Mouse (Mus musculus) right cerebral cortex, postnatal 25 days (tissue): ENCODE measurements at regions not wholly inside any gene's neighbourhood (a gene's known extent, or its start where the extent isn't known, plus 50 kb on each side); places are given as distances from the start of the nearest gene placed in this dataset.

Experiments
- DNase-seq: peaks from one replicate; pipeline ENCODE4 v3.0.0; 2022

GRCm38 (mm10) chr3:104712711-104713110 is 68.1 kb upstream of the Ppm1j start:
- no peak for DNase-seq

- peak; percentile 68 for DNase-seq
Measured at GRCm38 (mm10) chr3:104713836-104714631, 66.8 kb upstream of the Ppm1j start.

GRCm38 (mm10) chr3:104714679-104715326 is 66.1 kb upstream of the Ppm1j start:
- DNase-seq, result no peak
